Mouse (Mus musculus) kidney, adult 2 months (tissue): ENCODE measurements around the gene Sdf2.

Source experiments
- CTCF ChIP-seq: fragments of 200-500 bp; conservative IDR thresholded peaks from 2 replicates; pipeline ENCODE4 v1.5.1; 2011; ENCODE audit warnings: low read depth, mild to moderate bottlenecking, control low read depth, low read length, moderate library complexity, mixed read lengths; ENCODE audit not compliant: insufficient read depth, insufficient read length
- POLR2A ChIP-seq: fragments of 200-500 bp; IDR thresholded peaks from one replicate; pipeline ENCODE4 v1.6.1; 2011; ENCODE audit warnings: low read depth, low read length, control low read depth

DNA sequence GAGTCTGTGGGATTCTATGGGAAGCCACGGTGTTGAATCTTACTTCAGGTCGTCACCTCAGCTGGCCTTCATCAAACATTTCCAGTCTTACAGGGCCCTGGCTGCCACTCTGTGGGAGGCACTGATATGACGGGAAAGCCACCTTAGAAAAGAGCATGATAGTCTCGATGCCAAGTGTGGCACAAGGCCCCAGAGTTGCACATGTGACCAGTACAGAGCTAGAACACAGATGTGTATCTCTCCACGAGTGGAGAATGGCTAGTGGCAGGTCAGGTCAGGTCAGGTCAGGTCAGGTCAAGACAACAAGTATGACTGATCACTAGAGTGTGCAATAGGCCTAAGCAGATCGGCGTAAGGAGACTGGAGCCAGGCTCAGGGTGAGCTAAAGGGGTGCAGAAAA is 34.9 kb upstream of the Sdf2 start:
- TF ChIP-seq CTCF: no peak
- TF ChIP-seq POLR2A: no peak
